Mouse (Mus musculus) hindbrain, embryonic 16.5 days (tissue): ENCODE measurements around the gene Epor. TPM values are rescaled to one million over a fixed set of nuclear protein-coding genes. Genes with fewer than 3 reads are reported as not detected.

Experiments
- ATAC-seq: fragments of 200-750 bp; cut with Nextera tagmentation; 2 replicates; pipeline ENCODE4 v1.8.0; 2017; ENCODE audit warnings: moderate TSS enrichment, moderate library complexity
- H3K27ac ChIP-seq: fragments of 300-500 bp; sonication (generic); 2 replicates; pipeline ENCODE4 v1.5.1; 2014; ENCODE audit warnings: low read depth, mild to moderate bottlenecking, control low read depth, low read length, moderate library complexity
- H3K27me3 ChIP-seq: fragments of 300-500 bp; sonication (generic); replicated peaks from 2 replicates; pipeline ENCODE4 v1.6.1; 2014; ENCODE audit warnings: low read length; ENCODE audit not compliant: control insufficient read depth, insufficient read depth
- H3K36me3 ChIP-seq: fragments of 300-500 bp; sonication (generic); 2 replicates; pipeline ENCODE4 v1.6.1; 2014; ENCODE audit warnings: mild to moderate bottlenecking, low read length, moderate library complexity, mixed read lengths; ENCODE audit not compliant: control insufficient read depth, insufficient read depth
- H3K4me1 ChIP-seq: fragments of 300-500 bp; sonication (generic); 2 replicates; pipeline ENCODE4 v1.6.1; 2014; ENCODE audit warnings: low read depth, low read length; ENCODE audit not compliant: control insufficient read depth, insufficient read depth
- H3K4me2 ChIP-seq: fragments of 300-500 bp; sonication (generic); 2 replicates; pipeline ENCODE4 v1.6.1; 2014; ENCODE audit warnings: mild to moderate bottlenecking, low read length, control low read depth, moderate library complexity
- H3K4me3 ChIP-seq: fragments of 300-500 bp; sonication (generic); 2 replicates; pipeline ENCODE4 v1.5.1; 2014; ENCODE audit warnings: mild to moderate bottlenecking, low read length, control low read depth, moderate library complexity
- H3K9ac ChIP-seq: fragments of 300-500 bp; sonication (generic); 2 replicates; pipeline ENCODE4 v1.6.1; 2014; ENCODE audit warnings: low read depth, mild to moderate bottlenecking, control low read depth, low read length, moderate library complexity
- H3K9me3 ChIP-seq: fragments of 300-500 bp; sonication (generic); 2 replicates; pipeline ENCODE4 v1.6.1; 2014; ENCODE audit warnings: mild to moderate bottlenecking, low read length, moderate library complexity; ENCODE audit not compliant: control insufficient read depth
- WGBS: fragments of 180-500 bp; shearing (Covaris S2); extraction: QIAGEN DNeasy Blood & Tissue Kit; methylation state at CpG from one replicate; pipeline ENCODE4 v1.1.7; 2014; 5-methylcytosine and 5-hydroxymethylcytosine counted together
- polyA plus RNA-seq: library from polyadenylated mRNA; unstranded; fragments of >200 nt; fragmentation: Nextera tagmentation; extraction: Ambion mirVana; gene quantifications from 2 replicates; pipeline ENCODE4 v1.2.1, GENCODE M21; 2015

The Epor gene
- polyA plus RNA-seq, 1 experiment from 2014 or later: 1.2 TPM

DNA sequence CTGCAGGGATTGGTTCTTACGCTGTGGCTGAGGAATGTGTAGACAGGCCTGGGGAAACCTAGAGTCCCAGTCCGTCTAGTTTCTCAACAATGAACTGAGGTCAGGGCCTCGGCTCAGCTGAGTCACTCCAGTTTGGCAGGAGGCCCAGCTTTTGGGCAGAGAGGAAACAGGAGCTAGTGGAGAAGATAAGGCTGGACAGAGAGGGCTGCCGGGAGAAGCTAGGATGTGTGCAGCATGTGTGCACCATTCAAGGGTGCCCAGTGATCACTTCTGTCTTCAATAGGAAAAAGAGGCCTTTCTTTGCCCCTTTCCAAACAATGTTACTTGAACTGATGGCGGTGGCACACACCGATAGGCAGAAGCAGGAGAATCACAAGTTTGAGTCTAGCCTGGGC lies 39.2 kb downstream of the Epor start:
- Histone ChIP-seq H3K4me1 (peaks cover 9% of the 10 kb centered on the region), H3K9me3 (no peaks in the 10 kb centered on the region), H3K27ac (no peak overlapping the region), H3K4me3 (no peak overlapping the region), H3K27me3 (no peaks in the 10 kb centered on the region), H3K4me2 (no peak overlapping the region), H3K36me3 (no peaks in the 10 kb centered on the region), H3K9ac (no peak overlapping the region)
- ATAC-seq: no peak
- 67% methylated on average over 6 of the region's 6 CpGs for WGBS

DNA sequence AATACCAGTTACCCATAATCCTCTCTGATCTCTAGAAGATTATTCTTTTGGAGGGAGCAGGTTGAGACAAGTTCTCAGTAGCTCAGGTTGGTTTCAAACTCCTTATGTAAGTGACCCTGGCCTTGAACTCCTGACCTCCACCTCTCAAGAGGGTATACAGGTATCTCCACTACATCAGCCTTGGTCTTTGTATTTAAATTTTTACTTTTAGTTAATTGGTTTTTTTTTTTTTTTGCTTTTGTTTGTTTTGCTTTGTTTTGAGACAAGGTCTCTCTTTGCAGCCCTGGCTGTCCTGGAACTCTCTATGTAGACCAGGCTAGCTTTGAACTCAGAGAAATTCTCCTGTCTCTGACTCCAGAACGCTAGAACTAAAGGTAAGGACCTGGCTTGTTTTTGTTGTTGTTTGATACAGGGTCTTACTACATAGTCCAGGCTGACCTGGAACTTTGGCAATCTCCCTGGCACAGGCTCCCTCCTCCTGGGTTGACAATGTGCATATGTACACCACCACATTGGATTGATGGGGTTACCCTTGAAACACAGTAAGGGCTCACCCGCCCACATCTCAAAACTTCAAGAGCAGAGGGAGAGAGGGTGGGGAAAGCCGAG lies 39.7 kb downstream of the Epor start:
- Histone ChIP-seq H3K27me3 (no peaks in the 10 kb centered on the region), H3K27ac (no peak overlapping the region), H3K4me1 (peaks cover 9% of the 10 kb centered on the region), H3K4me3 (no peak overlapping the region), H3K9me3 (no peaks in the 10 kb centered on the region), H3K36me3 (no peaks in the 10 kb centered on the region), H3K4me2 (no peak overlapping the region), H3K9ac (no peak overlapping the region)
- WGBS: 79% methylated on average over 3 of the region's 3 CpGs
- no peak for ATAC-seq

DNA sequence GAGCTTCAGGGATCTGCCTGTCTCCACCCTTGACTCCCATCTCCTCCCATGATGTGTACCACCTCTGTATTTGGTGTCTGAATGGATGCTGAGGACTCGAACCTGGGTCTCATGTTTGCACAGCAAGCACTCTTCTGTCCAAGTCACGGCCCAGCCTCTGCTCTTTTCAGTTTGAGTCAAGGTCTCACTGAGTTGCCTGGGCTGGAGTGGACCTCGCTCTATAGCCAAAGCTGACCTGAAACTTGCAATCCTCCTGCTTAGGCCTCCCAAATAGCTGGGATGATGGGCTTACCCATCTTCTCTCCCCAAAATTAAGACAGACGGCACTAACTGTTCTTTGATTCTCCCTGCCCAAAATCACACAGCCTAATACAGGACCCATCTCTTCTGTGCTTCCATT lies 40.3 kb downstream of the Epor start:
- WGBS: 95% methylated on average over 4 of the region's 4 CpGs
- no peak for ATAC-seq

DNA sequence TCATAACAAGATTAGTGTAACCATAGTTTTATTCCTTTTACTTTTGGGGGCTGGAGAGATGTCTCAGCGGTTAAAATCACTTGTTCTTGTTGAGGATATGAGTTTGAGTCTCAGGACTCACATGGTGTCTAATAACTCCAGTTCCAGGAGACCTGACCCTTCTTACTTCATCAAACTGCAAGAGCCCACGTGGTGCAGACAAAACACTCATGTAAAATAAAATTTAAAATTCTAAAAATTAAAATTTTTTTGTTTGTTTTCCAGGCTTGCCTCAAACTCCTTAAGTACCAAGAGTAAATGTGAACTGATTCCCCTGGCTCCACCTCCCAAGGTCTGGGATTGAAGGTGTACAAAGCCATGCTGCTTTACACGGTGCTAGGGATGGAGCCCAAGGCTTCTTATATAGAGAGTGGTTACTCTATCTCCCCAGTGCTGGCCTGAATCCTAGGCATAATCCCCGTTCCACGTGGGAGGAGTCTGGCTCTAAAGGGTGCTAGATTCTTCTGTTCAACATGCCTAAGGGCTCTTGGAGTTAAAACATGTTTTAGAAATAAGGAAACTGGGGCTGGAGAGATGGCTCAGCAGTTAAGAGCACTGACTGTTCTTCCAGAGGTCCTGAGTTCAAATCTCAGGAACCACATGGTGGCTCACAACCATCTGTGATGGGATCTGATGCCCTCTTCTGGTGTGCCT lies 44.5 kb downstream of the Epor start:
- Histone ChIP-seq H3K9ac (no peak overlapping the region), H3K27ac (no peak overlapping the region)
- WGBS: 25% methylated on average over 5 of the region's 5 CpGs

More for the DNA sequence above, 40.3 kb downstream of the Epor start:
- Histone ChIP-seq H3K9me3 (no peaks in the 10 kb centered on the region), H3K9ac (no peak overlapping the region), H3K27me3 (no peaks in the 10 kb centered on the region), H3K4me2 (no peak overlapping the region), H3K4me3 (no peak overlapping the region), H3K27ac (no peak overlapping the region), H3K4me1 (peaks cover 9% of the 10 kb centered on the region), H3K36me3 (no peaks in the 10 kb centered on the region)

DNA sequence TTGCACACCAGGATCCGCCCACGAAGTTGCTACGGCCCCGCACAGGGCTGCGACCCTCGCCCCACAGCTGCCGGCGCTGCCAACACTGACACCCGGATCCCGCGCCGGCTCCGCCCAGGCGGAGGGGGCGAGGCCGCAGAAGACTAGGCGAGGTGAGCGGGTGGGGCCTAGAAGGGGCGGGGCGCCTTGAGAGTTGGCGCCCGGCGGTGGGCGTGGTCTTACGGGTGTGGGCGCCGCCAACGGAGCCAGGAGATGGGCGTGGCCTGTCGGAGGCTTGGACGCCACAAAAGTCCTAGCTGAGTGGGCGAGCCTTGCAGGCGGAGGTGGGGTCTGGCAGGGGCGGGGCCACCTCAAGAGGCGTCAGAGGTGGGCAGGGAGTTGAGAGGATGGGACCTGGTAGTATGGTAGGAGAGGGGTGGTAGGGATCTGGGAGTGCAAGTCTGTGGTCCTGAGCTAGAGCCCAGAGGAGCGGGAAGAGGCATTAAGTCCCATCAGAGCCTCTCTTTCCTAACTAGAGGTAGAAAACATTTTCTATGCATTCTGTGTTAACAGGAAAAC lies 45.2 kb downstream of the Epor start, which contains the start of gene Rab3d:
Gene Rab3d, minus strand, starts transcription at position 158 of the 558 bp plus-strand sequence.
- WGBS: under 1% methylated on average over 36 of the region's 36 CpGs
- Histone ChIP-seq H3K27me3 (no peaks in the 10 kb centered on the region), H3K9ac (peak within 1 kb of the TSS; percentile 84), H3K9me3 (no peaks in the 10 kb centered on the region), H3K4me3 (peak within 1 kb of the TSS; percentile 76), H3K36me3 (peaks cover 8% of the 10 kb centered on the region), H3K27ac (peak within 1 kb of the TSS; percentile 82), H3K4me2 (peak within 1 kb of the TSS; percentile 84), H3K4me1 (peaks cover 9% of the 10 kb centered on the region)
- peak; percentile 94 for ATAC-seq

More for the DNA sequence above, 44.5 kb downstream of the Epor start:
- Histone ChIP-seq H3K27me3 (no peaks in the 10 kb centered on the region), H3K4me1 (peaks cover 9% of the 10 kb centered on the region), H3K4me2 (peak overlapping the region; percentile 84), H3K36me3 (peaks cover 8% of the 10 kb centered on the region), H3K4me3 (peak overlapping the region; percentile 76), H3K9me3 (no peaks in the 10 kb centered on the region)
- ATAC-seq: no peak

DNA sequence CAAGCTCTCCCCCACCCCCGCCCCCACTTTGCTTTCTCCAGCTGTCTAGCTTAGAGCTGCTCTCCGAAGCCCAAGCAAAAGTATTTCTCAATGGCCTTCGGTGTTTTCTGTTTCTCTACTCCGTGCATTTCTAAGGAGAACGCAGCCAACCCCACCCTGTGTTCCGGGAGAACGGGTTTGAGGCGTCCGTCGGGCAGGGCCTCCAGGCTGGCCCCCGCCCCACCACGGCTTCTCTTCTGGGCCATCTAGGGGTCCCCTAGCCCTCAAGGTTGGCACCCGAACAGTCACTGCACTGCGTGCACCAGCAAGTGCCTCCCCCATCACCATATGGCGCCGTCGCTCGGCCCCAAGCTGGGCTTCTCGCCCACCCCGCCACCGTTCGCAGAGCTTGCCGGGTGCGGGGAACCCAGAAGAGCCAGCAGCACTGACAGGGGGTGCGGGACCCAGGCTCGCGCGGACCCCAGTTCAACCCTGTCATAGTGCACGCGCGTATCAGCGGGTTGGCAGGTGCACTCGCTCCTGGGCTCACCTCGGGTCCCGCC lies 45.7 kb downstream of the Epor start:
- Histone ChIP-seq H3K9ac (peak overlapping the region; percentile 84), H3K4me2 (peak overlapping the region; percentile 84), H3K27me3 (no peaks in the 10 kb centered on the region), H3K9me3 (no peaks in the 10 kb centered on the region), H3K4me1 (peaks cover 9% of the 10 kb centered on the region), H3K36me3 (peaks cover 8% of the 10 kb centered on the region), H3K4me3 (peak overlapping the region; percentile 76), H3K27ac (peak overlapping the region; percentile 82)
- 2% methylated on average over 35 of the region's 35 CpGs for WGBS
- ATAC-seq: peak; percentile 79

DNA sequence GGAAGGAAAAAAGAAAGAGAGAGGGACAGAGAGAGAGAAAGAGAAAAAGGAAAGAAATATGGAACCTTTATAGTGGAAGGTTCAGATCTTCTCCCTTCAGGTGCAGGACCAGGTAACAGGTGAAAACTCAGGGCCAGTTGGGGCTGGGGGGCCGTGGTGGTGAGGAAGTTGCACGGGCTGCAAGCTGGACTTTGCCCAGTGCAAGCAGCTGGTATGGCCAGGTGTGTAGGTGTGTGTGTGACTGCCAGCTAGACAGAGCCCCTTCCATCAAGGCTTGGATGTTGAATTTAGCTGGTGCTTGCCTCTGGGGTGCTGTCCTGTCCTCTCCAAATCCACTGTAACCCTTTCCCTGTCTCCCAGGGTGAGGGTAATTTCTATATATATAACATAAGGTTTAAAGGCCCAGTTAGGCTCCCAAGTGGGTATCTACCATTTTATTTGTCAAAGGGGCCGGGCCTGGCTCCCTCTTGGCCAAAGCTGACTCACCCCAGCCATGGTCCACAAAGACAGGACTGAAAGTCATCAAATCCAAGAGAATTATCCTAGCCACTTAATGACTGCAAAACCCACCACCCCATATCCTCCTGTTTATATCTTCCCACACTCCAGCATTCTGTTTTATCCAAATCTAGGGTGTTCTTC lies 46.3 kb downstream of the Epor start:
- H3K4me3 ChIP-seq: peak overlapping the region; percentile 76
- H3K9me3 ChIP-seq: no peaks in the 10 kb centered on the region
- no peaks in the 10 kb centered on the region for H3K27me3 ChIP-seq
- peak overlapping the region; percentile 84 for H3K9ac ChIP-seq
- peak overlapping the region; percentile 84 for H3K4me2 ChIP-seq
- 57% methylated on average over 3 of the region's 3 CpGs for WGBS
- H3K4me1 ChIP-seq: peaks cover 9% of the 10 kb centered on the region
- peaks cover 8% of the 10 kb centered on the region for H3K36me3 ChIP-seq
- peak overlapping the region; percentile 82 for H3K27ac ChIP-seq
- no peak for ATAC-seq

DNA sequence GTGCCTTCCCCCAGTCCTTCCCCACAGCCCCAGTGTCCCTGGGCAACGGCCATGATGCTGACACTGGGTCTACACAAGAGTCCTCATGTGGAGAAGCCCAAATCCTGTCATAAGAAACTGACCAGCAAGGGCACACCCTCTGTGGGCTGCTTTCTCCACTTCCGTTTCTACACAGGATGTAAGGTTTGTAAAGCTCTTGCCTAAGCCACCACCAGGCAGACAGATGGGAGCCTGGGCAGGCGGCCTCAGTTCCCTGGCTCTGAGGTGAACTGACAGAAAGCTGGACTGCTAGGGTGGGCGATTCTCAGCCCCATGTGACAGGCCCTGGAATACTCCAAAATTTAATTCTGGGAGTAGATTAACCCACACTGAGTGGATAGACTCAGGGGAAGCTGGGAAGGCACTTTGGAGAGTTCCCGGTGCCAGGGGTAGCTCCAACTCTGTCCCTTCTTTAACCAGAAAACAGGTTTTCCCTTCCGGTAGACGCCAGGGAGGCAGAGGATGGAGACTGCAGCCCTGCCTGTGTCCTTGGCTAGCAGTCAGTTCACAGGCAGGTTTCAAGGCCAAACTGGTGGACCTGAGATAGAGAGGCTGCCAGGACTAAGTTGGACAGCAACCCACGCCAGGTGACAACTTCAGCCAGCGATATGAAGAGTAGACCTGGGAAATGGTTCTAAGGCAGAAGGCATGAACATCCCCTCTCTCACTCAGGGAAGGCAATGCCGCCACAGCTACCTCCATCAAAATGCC lies 53.7 kb downstream of the Epor start:
- no peak for ATAC-seq
- Histone ChIP-seq H3K4me1 (no peaks in the 10 kb centered on the region), H3K27ac (no peak overlapping the region), H3K36me3 (peaks cover 8% of the 10 kb centered on the region), H3K4me2 (no peak overlapping the region), H3K9me3 (no peaks in the 10 kb centered on the region), H3K9ac (no peak overlapping the region), H3K4me3 (no peak overlapping the region), H3K27me3 (no peaks in the 10 kb centered on the region)
- WGBS: 83% methylated on average over 10 of the region's 10 CpGs
